Mouse (Mus musculus): ENCODE measurements around the gene Ech1. TPM values are rescaled to one million over a fixed set of nuclear protein-coding genes. Genes with fewer than 3 reads are reported as not detected.
A peak's percentile ranks its signal among the peaks of the same experiment; 100 is the strongest.

The Ech1 gene
- total RNA-seq, 1 experiment, result 64.1 TPM

DNA sequence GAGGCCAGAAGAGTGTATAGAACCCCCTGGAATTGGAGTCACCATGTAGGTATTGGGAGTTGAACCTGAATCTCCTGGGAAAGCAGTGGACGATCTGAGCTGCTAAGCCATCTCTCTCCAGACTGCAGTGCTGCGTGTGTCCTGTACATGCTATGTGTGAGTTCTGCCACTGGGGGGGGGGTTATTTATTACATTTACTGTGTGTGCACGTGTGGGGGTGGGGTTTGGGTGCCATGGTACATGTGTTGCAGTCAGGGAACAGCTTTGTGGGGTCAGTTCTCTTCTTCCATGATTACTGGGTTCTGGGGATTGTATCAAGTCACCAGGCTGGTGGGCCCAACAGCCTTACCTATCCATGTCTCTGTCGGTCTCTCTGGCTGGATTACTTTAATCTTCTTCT is 18.1 kb upstream of the Ech1 start:
- no peak for TF ChIP-seq ZC3H11A (IDR thresholded peaks at IDR 0.05; ENCODE audit: borderline replicate concordance, low read depth, low read length)
- TF ChIP-seq CHD2 (IDR thresholded peaks at IDR 0.05; ENCODE audit: low read depth, low read length), result no peak
- Histone ChIP-seq H3K4me3 (ENCODE audit: insufficient read depth in 1 of 2, low read depth in 1 of 2, low read length in 2 of 2, poor library complexity in 1 of 2, severe bottlenecking in 1 of 2) (no peak overlapping the region), H3K27ac (ENCODE audit: insufficient read depth, low read depth, low read length, poor library complexity, severe bottlenecking) (no peak overlapping the region), H3K9me3 (ENCODE audit: control insufficient read depth, insufficient read depth, low read depth, low read length) (no peaks in the 10 kb centered on the region), H3K36me3 (ENCODE audit: control insufficient read depth, insufficient read depth, low read length, poor library complexity, severe bottlenecking) (peaks cover 1% of the 10 kb centered on the region), H3K9ac (ENCODE audit: insufficient read depth, low read depth, low read length, poor library complexity, severe bottlenecking) (no peak overlapping the region), H3K4me1 (ENCODE audit: control insufficient read depth in 2 of 2, insufficient read depth in 2 of 2, low read length in 2 of 2, poor library complexity in 1 of 2) (peaks cover 15 to 16% of the 10 kb centered on the region in 2 experiments)
- no peak for DNase-seq (ENCODE audit: low read depth, low spot score)
- in situ Hi-C loops (cut with MboI; ENCODE audit: low sequenced_read_pairs in 2 of 2, unreplicated experiment in 2 of 2), result no loop called here

GRCm38 (mm10) chr7:28807641-28808220 is 17.3 kb upstream of the Ech1 start:
- peak overlapping the region; percentile 97 for H3K9ac ChIP-seq (ENCODE audit: insufficient read depth, low read depth, low read length, poor library complexity, severe bottlenecking)
- peak overlapping the region; percentile 98; the same call in 1 of the 2 replicates for H3K27ac ChIP-seq (ENCODE audit: insufficient read depth, low read depth, low read length, poor library complexity, severe bottlenecking)
- peaks cover 9% of the 10 kb centered on the region for H3K36me3 ChIP-seq (ENCODE audit: control insufficient read depth, insufficient read depth, low read length, poor library complexity, severe bottlenecking)
- TF ChIP-seq CHD2 (IDR thresholded peaks at IDR 0.05; ENCODE audit: low read depth, low read length), result no peak
- TF ChIP-seq HCFC1 (IDR thresholded peaks at IDR 0.05; ENCODE audit: borderline replicate concordance, insufficient read depth, low read length), result no peak
- no peak for TF ChIP-seq ZNF384 (IDR thresholded peaks at IDR 0.05; ENCODE audit: low read depth, low read length)
- peaks cover 11 to 15% of the 10 kb centered on the region in 2 experiments for H3K4me1 ChIP-seq (ENCODE audit: control insufficient read depth in 2 of 2, insufficient read depth in 2 of 2, low read length in 2 of 2, poor library complexity in 1 of 2)
- peak overlapping the region; percentile 88 to 97 for H3K4me3 ChIP-seq (ENCODE audit: insufficient read depth in 1 of 2, low read depth in 1 of 2, low read length in 2 of 2, poor library complexity in 1 of 2, severe bottlenecking in 1 of 2)
- no peaks in the 10 kb centered on the region for H3K9me3 ChIP-seq (ENCODE audit: control insufficient read depth, insufficient read depth, low read depth, low read length)
- no peak for DNase-seq (ENCODE audit: low read depth, low spot score)
- in situ Hi-C loops (cut with MboI; ENCODE audit: low sequenced_read_pairs in 2 of 2, unreplicated experiment in 2 of 2), result no loop called here

GRCm38 (mm10) chr7:28808221-28808941 is 16.6 kb upstream of the Ech1 start, which contains the start of gene Hnrnpl:
Gene Hnrnpl, plus strand, starts transcription at chr7:28808541.
- Histone ChIP-seq H3K36me3 (ENCODE audit: control insufficient read depth, insufficient read depth, low read length, poor library complexity, severe bottlenecking) (peaks cover 16% of the 10 kb centered on the region), H3K27ac (ENCODE audit: insufficient read depth, low read depth, low read length, poor library complexity, severe bottlenecking) (peak within 1 kb of the TSS; percentile 98), H3K4me3 (ENCODE audit: insufficient read depth in 1 of 2, low read depth in 1 of 2, low read length in 2 of 2, poor library complexity in 1 of 2, severe bottlenecking in 1 of 2) (peak within 1 kb of the TSS; percentile 88 to 97), H3K9me3 (ENCODE audit: control insufficient read depth, insufficient read depth, low read depth, low read length) (no peaks in the 10 kb centered on the region), H3K4me1 (ENCODE audit: control insufficient read depth in 2 of 2, insufficient read depth in 2 of 2, low read length in 2 of 2, poor library complexity in 1 of 2) (peaks cover 6 to 15% of the 10 kb centered on the region in 2 experiments), H3K9ac (ENCODE audit: insufficient read depth, low read depth, low read length, poor library complexity, severe bottlenecking) (peak within 1 kb of the TSS; percentile 97)
- in situ Hi-C loops (cut with MboI; ENCODE audit: low sequenced_read_pairs in 2 of 2, unreplicated experiment in 2 of 2), result no loop called here
- no peak for DNase-seq (ENCODE audit: low read depth, low spot score)
- TF ChIP-seq HCFC1 (IDR thresholded peaks at IDR 0.05; ENCODE audit: borderline replicate concordance, insufficient read depth, low read length) (no peak), ZC3H11A (IDR thresholded peaks at IDR 0.05; ENCODE audit: borderline replicate concordance, low read depth, low read length) (no peak), CHD2 (IDR thresholded peaks at IDR 0.05; ENCODE audit: low read depth, low read length) (no peak), ZNF384 (IDR thresholded peaks at IDR 0.05; ENCODE audit: low read depth, low read length) (no peak), MAFK (IDR thresholded peaks at IDR 0.05; ENCODE audit: insufficient read depth, low read depth, low read length) (no peak)

GRCm38 (mm10) chr7:28808957-28809393 is 16.0 kb upstream of the Ech1 start:
- TF ChIP-seq HCFC1 (IDR thresholded peaks at IDR 0.05; ENCODE audit: borderline replicate concordance, insufficient read depth, low read length) (no peak), CHD2 (IDR thresholded peaks at IDR 0.05; ENCODE audit: low read depth, low read length) (no peak), ZNF384 (IDR thresholded peaks at IDR 0.05; ENCODE audit: low read depth, low read length) (no peak), ZC3H11A (IDR thresholded peaks at IDR 0.05; ENCODE audit: borderline replicate concordance, low read depth, low read length) (no peak), MAFK (IDR thresholded peaks at IDR 0.05; ENCODE audit: insufficient read depth, low read depth, low read length) (no peak)
- Histone ChIP-seq H3K4me1 (ENCODE audit: control insufficient read depth in 2 of 2, insufficient read depth in 2 of 2, low read length in 2 of 2, poor library complexity in 1 of 2) (peaks cover 2 to 16% of the 10 kb centered on the region in 2 experiments; a peak in 3 of 4 replicates), H3K9ac (ENCODE audit: insufficient read depth, low read depth, low read length, poor library complexity, severe bottlenecking) (peak overlapping the region; percentile 97), H3K9me3 (ENCODE audit: control insufficient read depth, insufficient read depth, low read depth, low read length) (no peaks in the 10 kb centered on the region), H3K36me3 (ENCODE audit: control insufficient read depth, insufficient read depth, low read length, poor library complexity, severe bottlenecking) (peaks cover 22% of the 10 kb centered on the region), H3K4me3 (ENCODE audit: insufficient read depth in 1 of 2, low read depth in 1 of 2, low read length in 2 of 2, poor library complexity in 1 of 2, severe bottlenecking in 1 of 2) (peak overlapping the region; percentile 88 to 97), H3K27ac (ENCODE audit: insufficient read depth, low read depth, low read length, poor library complexity, severe bottlenecking) (peak overlapping the region; percentile 98)
- in situ Hi-C loops (cut with MboI; ENCODE audit: low sequenced_read_pairs in 2 of 2, unreplicated experiment in 2 of 2), result no loop called here
- peak; percentile 79 for DNase-seq (ENCODE audit: low read depth, low spot score)

Data from ES-E14 (cell line).